Mouse (Mus musculus): ENCODE results near the gene Dnal1.
"Not testable (repeated sequence)": the region's sequence is repeated elsewhere in the genome, so short reads cannot be mapped to it uniquely, and the experiment has no call there.

Dnal1 gene

GRCm38 (mm10) chr12:84114153-84114994 lies at the start of gene Dnal1:
Gene Dnal1 (plus strand): TSS chr12:84114366.
- DNase-seq (ENCODE audit: low read depth, low spot score): peak; percentile 93

GRCm38 (mm10) chr12:84064621-84065020 lies 49.5 kb upstream of the Dnal1 start:
- no peak for DNase-seq (ENCODE audit: low read depth, low spot score)

- no peak for DNase-seq (ENCODE audit: low read depth, low spot score)
Observed at GRCm38 (mm10) chr12:84067752-84068151, 46.4 kb upstream of the Dnal1 start.

- DNase-seq (ENCODE audit: low read depth, low spot score): no peak
Observed at GRCm38 (mm10) chr12:84068296-84068695, 45.9 kb upstream of the Dnal1 start.

GRCm38 (mm10) chr12:84068986-84069385 lies 45.2 kb upstream of the Dnal1 start, which contains the start of gene Acot5:
Gene Acot5 (plus strand): TSS chr12:84069325.
- DNase-seq (ENCODE audit: low read depth, low spot score): no peak

- peak; percentile 29 for DNase-seq (ENCODE audit: low read depth, low spot score)
Observed at GRCm38 (mm10) chr12:84069582-84069981, 44.6 kb upstream of the Dnal1 start.

- DNase-seq (ENCODE audit: low read depth, low spot score): no peak
Observed at GRCm38 (mm10) chr12:84071696-84072095, 42.5 kb upstream of the Dnal1 start.

GRCm38 (mm10) chr12:84077371-84077990 lies 36.7 kb upstream of the Dnal1 start:
- DNase-seq (ENCODE audit: low read depth, low spot score): no peak

GRCm38 (mm10) chr12:84083842-84084241 lies 30.3 kb upstream of the Dnal1 start:
- no peak for DNase-seq (ENCODE audit: low read depth, low spot score)

- no peak for DNase-seq (ENCODE audit: low read depth, low spot score)
Observed at GRCm38 (mm10) chr12:84084581-84084980, 29.6 kb upstream of the Dnal1 start.

- DNase-seq (ENCODE audit: low read depth, low spot score): not testable (repeated sequence)
Observed at GRCm38 (mm10) chr12:84094666-84095065, 19.5 kb upstream of the Dnal1 start.

- DNase-seq (ENCODE audit: low read depth, low spot score): no peak
Observed at GRCm38 (mm10) chr12:84099605-84100004, 14.6 kb upstream of the Dnal1 start.

- DNase-seq (ENCODE audit: low read depth, low spot score): no peak
Observed at GRCm38 (mm10) chr12:84100071-84100470, 14.1 kb upstream of the Dnal1 start.

- DNase-seq (ENCODE audit: low read depth, low spot score): peak; percentile 67
Observed at GRCm38 (mm10) chr12:84100604-84101492, 13.3 kb upstream of the Dnal1 start, which contains the start of gene Acot6. Gene Acot6 (plus strand): TSS chr12:84100654.

GRCm38 (mm10) chr12:84101493-84101845 lies 12.7 kb upstream of the Dnal1 start:
- DNase-seq (ENCODE audit: low read depth, low spot score): peak; percentile 30

GRCm38 (mm10) chr12:84107012-84107411 lies 7.2 kb upstream of the Dnal1 start:
- DNase-seq (ENCODE audit: low read depth, low spot score): no peak

- DNase-seq (ENCODE audit: low read depth, low spot score): peak; percentile 43
Observed at GRCm38 (mm10) chr12:84107692-84108091, 6.5 kb upstream of the Dnal1 start.

GRCm38 (mm10) chr12:84109924-84110323 lies 4.2 kb upstream of the Dnal1 start:
- no peak for DNase-seq (ENCODE audit: low read depth, low spot score)

GRCm38 (mm10) chr12:84110814-84111213 lies 3.4 kb upstream of the Dnal1 start:
- DNase-seq (ENCODE audit: low read depth, low spot score): no peak

GRCm38 (mm10) chr12:84113676-84114075 lies 490 bp upstream of the Dnal1 start:
- DNase-seq (ENCODE audit: low read depth, low spot score): no peak

GRCm38 (mm10) chr12:84119584-84119983 lies 5.4 kb downstream of the Dnal1 start:
- DNase-seq (ENCODE audit: low read depth, low spot score): no peak

- no peak for DNase-seq (ENCODE audit: low read depth, low spot score)
Observed at GRCm38 (mm10) chr12:84125892-84126291, 11.7 kb downstream of the Dnal1 start.
